Mouse (Mus musculus) intestine, postnatal 0 days (tissue): Measurements from ENCODE around the gene Tmem132e. TPM values are rescaled to one million over a fixed set of nuclear protein-coding genes. Genes with fewer than 3 reads are reported as not detected.

Experiments used
- ATAC-seq: fragments of 200-750 bp; cut with Nextera tagmentation; 2 replicates; pipeline ENCODE4 v1.8.0; 2017; ENCODE audit warnings: mild to moderate bottlenecking, moderate TSS enrichment, moderate library complexity
- H3K27ac ChIP-seq: fragments of 300-500 bp; sonication (generic); 2 replicates; pipeline ENCODE4 v1.5.1; 2014; ENCODE audit warnings: mild to moderate bottlenecking, low read depth, low read length, moderate library complexity
- H3K27me3 ChIP-seq: fragments of 300-500 bp; sonication (generic); replicated peaks from 2 replicates; pipeline ENCODE4 v1.6.1; 2014; ENCODE audit warnings: low read length, mixed read lengths; ENCODE audit not compliant: control insufficient read depth, insufficient read depth
- H3K36me3 ChIP-seq: fragments of 300-500 bp; sonication (generic); 2 replicates; pipeline ENCODE4 v1.6.1; 2014; ENCODE audit warnings: mild to moderate bottlenecking, moderate library complexity; ENCODE audit not compliant: control insufficient read depth, insufficient read depth
- H3K4me1 ChIP-seq: fragments of 300-500 bp; sonication (generic); replicated peaks from 2 replicates; pipeline ENCODE4 v1.6.1; 2014; ENCODE audit warnings: antibody characterized with exemption, low read length, mixed read lengths; ENCODE audit not compliant: control insufficient read depth, insufficient read depth
- H3K4me2 ChIP-seq: fragments of 300-500 bp; sonication (generic); replicated peaks from 2 replicates; pipeline ENCODE4 v1.6.1; 2014; ENCODE audit warnings: low read depth, mild to moderate bottlenecking, moderate library complexity
- H3K4me3 ChIP-seq: fragments of 300-500 bp; sonication (generic); 2 replicates; pipeline ENCODE4 v1.5.1; 2014; ENCODE audit warnings: low read depth, low read length
- H3K9ac ChIP-seq: fragments of 300-500 bp; sonication (generic); 2 replicates; pipeline ENCODE4 v1.6.1; 2014; ENCODE audit warnings: mild to moderate bottlenecking, low read depth, low read length
- H3K9me3 ChIP-seq: fragments of 300-500 bp; sonication (generic); 2 replicates; pipeline ENCODE4 v1.6.1; 2016; ENCODE audit warnings: mixed run types; ENCODE audit not compliant: control insufficient read depth
- CTCF ChIP-seq: sonication (generic); IDR thresholded peaks from 2 replicates; pipeline ENCODE4 v1.5.1; 2016; ENCODE audit warnings: low read depth, mild to moderate bottlenecking, control low read depth, antibody characterized with exemption, moderate library complexity
- WGBS: fragments of 180-500 bp; shearing (Covaris S2); extraction: QIAGEN DNeasy Blood & Tissue Kit; methylation state at CpG from one replicate; pipeline ENCODE4 v1.1.7; 2014; 5-methylcytosine and 5-hydroxymethylcytosine counted together
- polyA plus RNA-seq: library from polyadenylated mRNA; unstranded; fragments of >200 nt; fragmentation: Nextera tagmentation; extraction: Ambion mirVana; gene quantifications from 2 replicates; pipeline ENCODE4 v1.2.1, GENCODE M21; 2015

Tmem132e gene
- polyA plus RNA-seq, 1 experiment from 2014 or later = 0.34 TPM

DNA sequence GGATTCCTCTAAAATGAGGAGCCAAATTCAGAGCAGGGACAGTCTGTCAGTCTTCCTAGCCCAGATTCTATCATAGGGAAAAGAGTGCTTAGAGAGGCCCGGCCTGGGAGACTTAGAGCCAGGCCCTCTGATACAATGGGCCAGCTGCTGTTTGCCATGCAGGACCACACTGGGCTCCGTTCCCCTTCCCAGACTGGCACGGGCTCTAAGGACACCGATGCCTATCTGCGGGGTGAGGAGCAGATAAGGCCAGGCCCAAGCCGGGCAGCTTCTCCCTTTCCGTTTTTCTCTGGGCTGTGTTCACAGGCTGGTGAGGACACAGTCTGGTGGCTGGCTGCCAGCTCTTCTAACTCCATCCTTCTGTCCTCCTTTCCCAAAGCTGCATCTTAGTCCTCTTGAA lies 64.5 kb downstream of the Tmem132e start:
- Histone ChIP-seq H3K36me3 (no peaks in the 10 kb centered on the region), H3K27ac (no peak overlapping the region), H3K9me3 (no peaks in the 10 kb centered on the region), H3K4me3 (no peak overlapping the region), H3K27me3 (no peaks in the 10 kb centered on the region), H3K4me2 (no peak overlapping the region), H3K9ac (no peak overlapping the region), H3K4me1 (no peaks in the 10 kb centered on the region)
- TF ChIP-seq CTCF = no peak
- no peak for ATAC-seq
- WGBS = 75% methylated on average over 7 of the region's 7 CpGs

DNA sequence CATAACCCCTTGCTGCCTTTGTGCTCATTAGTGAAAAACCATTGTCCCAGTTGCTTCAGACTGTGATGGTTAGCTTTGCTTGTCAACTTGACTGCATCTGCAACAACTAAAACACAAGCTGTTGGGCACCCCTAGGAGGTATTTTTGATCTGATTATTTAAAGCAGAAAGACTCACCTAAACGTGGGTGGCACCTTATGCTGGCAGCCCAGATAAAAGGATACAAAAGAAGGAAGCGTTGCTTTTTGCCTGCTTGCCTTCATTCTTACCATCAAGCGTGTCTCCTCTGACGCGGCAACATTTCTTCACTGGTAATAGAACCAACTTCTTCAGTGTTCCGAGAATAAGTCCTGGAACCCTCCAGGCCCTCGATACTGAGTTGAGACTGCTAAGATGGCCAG lies 72.6 kb downstream of the Tmem132e start:
- no peak overlapping the region for H3K4me3 ChIP-seq
- no peaks in the 10 kb centered on the region for H3K27me3 ChIP-seq
- no peaks in the 10 kb centered on the region for H3K4me1 ChIP-seq
- no peaks in the 10 kb centered on the region for H3K9me3 ChIP-seq
- H3K9ac ChIP-seq = no peak overlapping the region
- WGBS = 84% methylated on average over 7 of the region's 7 CpGs
- TF ChIP-seq CTCF = no peak
- H3K4me2 ChIP-seq = no peak overlapping the region
- H3K36me3 ChIP-seq = no peaks in the 10 kb centered on the region
- no peak for ATAC-seq
- no peak overlapping the region for H3K27ac ChIP-seq

GRCm38 (mm10) chr11:82465536-82465935 lies 76.8 kb downstream of the Tmem132e start:
- no peaks in the 10 kb centered on the region for H3K27me3 ChIP-seq
- TF ChIP-seq CTCF = no peak
- no peaks in the 10 kb centered on the region for H3K36me3 ChIP-seq
- no peak overlapping the region for H3K9ac ChIP-seq
- no peak overlapping the region for H3K4me2 ChIP-seq
- no peaks in the 10 kb centered on the region for H3K9me3 ChIP-seq
- no peak overlapping the region for H3K4me3 ChIP-seq
- WGBS = 95% methylated on average over 9 of the region's 9 CpGs
- ATAC-seq = no peak
- no peak overlapping the region for H3K27ac ChIP-seq
- no peaks in the 10 kb centered on the region for H3K4me1 ChIP-seq

DNA sequence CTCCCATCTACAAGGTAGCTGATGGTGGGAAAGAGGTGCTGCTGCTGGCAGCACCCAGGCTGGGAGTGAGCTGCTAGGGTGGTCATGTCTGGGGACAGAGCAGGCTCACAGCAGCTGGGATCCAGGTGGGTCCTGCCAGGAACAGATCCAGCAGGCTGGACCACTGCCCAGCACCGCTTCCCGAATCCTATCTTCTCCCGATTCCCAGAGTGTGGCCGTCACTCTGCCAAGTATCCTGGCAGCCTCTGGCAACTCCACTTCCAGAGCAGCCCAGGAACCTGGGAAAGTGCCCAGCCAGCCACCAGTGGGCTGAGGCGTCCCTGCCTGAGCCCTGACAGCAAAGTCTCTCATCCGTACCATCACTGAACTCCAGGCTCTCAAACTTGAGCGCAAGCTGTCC lies 78.5 kb downstream of the Tmem132e start:
- H3K27me3 ChIP-seq = no peaks in the 10 kb centered on the region
- no peak for TF ChIP-seq CTCF
- H3K27ac ChIP-seq = no peak overlapping the region
- H3K4me2 ChIP-seq = no peak overlapping the region
- no peaks in the 10 kb centered on the region for H3K4me1 ChIP-seq
- no peak overlapping the region for H3K9ac ChIP-seq
- WGBS = 69% methylated on average over 7 of the region's 7 CpGs
- H3K36me3 ChIP-seq = no peaks in the 10 kb centered on the region
- H3K9me3 ChIP-seq = no peaks in the 10 kb centered on the region
- ATAC-seq = no peak
- no peak overlapping the region for H3K4me3 ChIP-seq

- H3K9me3 ChIP-seq = no peaks in the 10 kb centered on the region
- no peak overlapping the region for H3K4me3 ChIP-seq
- WGBS = 88% methylated on average over 1 of the region's 1 CpGs
- no peaks in the 10 kb centered on the region for H3K4me1 ChIP-seq
- no peaks in the 10 kb centered on the region for H3K36me3 ChIP-seq
- no peak overlapping the region for H3K9ac ChIP-seq
- no peak for TF ChIP-seq CTCF
- no peak for ATAC-seq
- H3K27me3 ChIP-seq = no peaks in the 10 kb centered on the region
- H3K27ac ChIP-seq = no peak overlapping the region
- H3K4me2 ChIP-seq = no peak overlapping the region
Measured at GRCm38 (mm10) chr11:82471076-82471475, 82.4 kb downstream of the Tmem132e start.

GRCm38 (mm10) chr11:82473137-82473621 lies 84.5 kb downstream of the Tmem132e start:
- no peaks in the 10 kb centered on the region for H3K27me3 ChIP-seq
- 29% methylated on average over 12 of the region's 12 CpGs for WGBS
- no peak for ATAC-seq

DNA sequence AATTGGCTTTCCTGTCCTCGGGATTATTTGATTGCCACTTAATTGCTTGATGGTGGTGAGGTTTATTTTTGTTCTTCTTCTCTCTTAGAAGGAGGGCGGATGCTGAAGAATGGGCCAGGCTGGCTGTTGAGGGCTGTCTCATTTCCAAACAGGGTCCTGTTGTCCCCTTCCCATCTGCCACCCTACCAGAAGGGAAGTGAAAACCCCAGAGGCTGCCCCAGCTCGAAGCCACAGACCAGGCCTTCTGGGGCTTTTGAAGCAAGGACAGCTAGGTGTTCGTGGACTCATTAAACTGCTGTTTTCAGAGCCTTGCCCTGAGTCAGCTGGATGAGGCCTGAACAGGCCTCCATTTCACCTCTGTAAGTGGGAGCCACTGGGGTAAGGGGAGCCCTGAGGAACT lies 87.4 kb downstream of the Tmem132e start:
- H3K36me3 ChIP-seq = no peaks in the 10 kb centered on the region
- H3K27ac ChIP-seq = no peak overlapping the region
- no peak for TF ChIP-seq CTCF
- no peak overlapping the region for H3K4me3 ChIP-seq
- ATAC-seq = no peak
- no peaks in the 10 kb centered on the region for H3K4me1 ChIP-seq
- WGBS = 71% methylated on average over 4 of the region's 4 CpGs
- no peak overlapping the region for H3K4me2 ChIP-seq
- no peaks in the 10 kb centered on the region for H3K9me3 ChIP-seq
- no peaks in the 10 kb centered on the region for H3K27me3 ChIP-seq
- no peak overlapping the region for H3K9ac ChIP-seq

More at GRCm38 (mm10) chr11:82473137-82473621, 84.5 kb downstream of the Tmem132e start:
- Histone ChIP-seq H3K4me2 (no peak overlapping the region), H3K4me3 (no peak overlapping the region), H3K9ac (no peak overlapping the region), H3K27ac (no peak overlapping the region), H3K36me3 (no peaks in the 10 kb centered on the region), H3K9me3 (no peaks in the 10 kb centered on the region), H3K4me1 (no peaks in the 10 kb centered on the region)
- no peak for TF ChIP-seq CTCF
